Mouse (Mus musculus): ENCODE measurements at regions not wholly inside any gene's neighbourhood (a gene's known extent, or its start where the extent isn't known, plus 50 kb on each side); places are given as distances from the start of the nearest gene placed in this dataset.

- WGBS: 70% methylated on average over 2 of the region's 2 CpGs
- Histone ChIP-seq H3K27me3 (ENCODE audit: control insufficient read depth, insufficient read depth, low read length) (no peaks in the 10 kb centered on the region), H3K4me3 (ENCODE audit: low read depth, low read length) (no peak overlapping the region), H3K36me3 (ENCODE audit: control insufficient read depth, insufficient read depth, low read length) (no peaks in the 10 kb centered on the region), H3K4me1 (ENCODE audit: control insufficient read depth, insufficient read depth, insufficient read length, low read length) (no peaks in the 10 kb centered on the region), H3K27ac (ENCODE audit: insufficient read depth, low read depth, low read length) (no peak overlapping the region)
- TF ChIP-seq POLR2A (IDR thresholded peaks at IDR 0.05; ENCODE audit: low read depth, low read length): no peak
- TF ChIP-seq CTCF (IDR thresholded peaks at IDR 0.05; ENCODE audit: extremely low read depth, insufficient read length, insufficient replicate concordance, low read depth, low read length): no peak
These were observed 418.0 kb upstream of the 9430069I07Rik start for GRCm38 (mm10) chr15:34775714-34776113.

GRCm38 (mm10) chr15:34751746-34752145 is 394.1 kb upstream of the 9430069I07Rik start:
- Histone ChIP-seq H3K4me3 (ENCODE audit: low read depth, low read length) (no peak overlapping the region), H3K4me1 (ENCODE audit: control insufficient read depth, insufficient read depth, insufficient read length, low read length) (no peaks in the 10 kb centered on the region), H3K36me3 (ENCODE audit: control insufficient read depth, insufficient read depth, low read length) (no peaks in the 10 kb centered on the region), H3K27me3 (ENCODE audit: control insufficient read depth, insufficient read depth, low read length) (no peaks in the 10 kb centered on the region), H3K27ac (ENCODE audit: insufficient read depth, low read depth, low read length) (no peak overlapping the region)
- TF ChIP-seq CTCF (IDR thresholded peaks at IDR 0.05; ENCODE audit: extremely low read depth, insufficient read length, insufficient replicate concordance, low read depth, low read length): no peak
- TF ChIP-seq POLR2A (IDR thresholded peaks at IDR 0.05; ENCODE audit: low read depth, low read length): no peak
- 73% methylated on average over 2 of the region's 2 CpGs for WGBS

GRCm38 (mm10) chr15:34751021-34751420 is 393.3 kb upstream of the 9430069I07Rik start:
- 81% methylated on average over 2 of the region's 2 CpGs for whole genome bisulfite sequencing
- no peaks in the 10 kb centered on the region for H3K36me3 ChIP-seq (ENCODE audit: control insufficient read depth, insufficient read depth, low read length)
- no peaks in the 10 kb centered on the region for H3K27me3 ChIP-seq (ENCODE audit: control insufficient read depth, insufficient read depth, low read length)
- no peak overlapping the region for H3K4me3 ChIP-seq (ENCODE audit: low read depth, low read length)
- no peaks in the 10 kb centered on the region for H3K4me1 ChIP-seq (ENCODE audit: control insufficient read depth, insufficient read depth, insufficient read length, low read length)
- TF ChIP-seq CTCF (IDR thresholded peaks at IDR 0.05; ENCODE audit: extremely low read depth, insufficient read length, insufficient replicate concordance, low read depth, low read length) (no peak), POLR2A (IDR thresholded peaks at IDR 0.05; ENCODE audit: low read depth, low read length) (no peak)
- H3K27ac ChIP-seq (ENCODE audit: insufficient read depth, low read depth, low read length): no peak overlapping the region

- Histone ChIP-seq H3K27ac (ENCODE audit: insufficient read depth, low read depth, low read length) (no peak overlapping the region), H3K27me3 (ENCODE audit: control insufficient read depth, insufficient read depth, low read length) (no peaks in the 10 kb centered on the region), H3K4me1 (ENCODE audit: control insufficient read depth, insufficient read depth, insufficient read length, low read length) (no peaks in the 10 kb centered on the region), H3K4me3 (ENCODE audit: low read depth, low read length) (no peak overlapping the region), H3K36me3 (ENCODE audit: control insufficient read depth, insufficient read depth, low read length) (no peaks in the 10 kb centered on the region)
- WGBS: 72% methylated on average over 4 of the region's 4 CpGs
- no peak for TF ChIP-seq CTCF (IDR thresholded peaks at IDR 0.05; ENCODE audit: extremely low read depth, insufficient read length, insufficient replicate concordance, low read depth, low read length)
- no peak for TF ChIP-seq POLR2A (IDR thresholded peaks at IDR 0.05; ENCODE audit: low read depth, low read length)
These were observed 389.4 kb upstream of the 9430069I07Rik start for GRCm38 (mm10) chr15:34747111-34747510.

GRCm38 (mm10) chr15:34743130-34743782 is 385.6 kb upstream of the 9430069I07Rik start:
- TF ChIP-seq CTCF (IDR thresholded peaks at IDR 0.05; ENCODE audit: extremely low read depth, insufficient read length, insufficient replicate concordance, low read depth, low read length) (peak; percentile 96; the same call in 1 of the 2 replicates), POLR2A (IDR thresholded peaks at IDR 0.05; ENCODE audit: low read depth, low read length) (no peak)
- Histone ChIP-seq H3K27ac (ENCODE audit: insufficient read depth, low read depth, low read length) (no peak overlapping the region), H3K27me3 (ENCODE audit: control insufficient read depth, insufficient read depth, low read length) (no peaks in the 10 kb centered on the region), H3K4me3 (ENCODE audit: low read depth, low read length) (no peak overlapping the region), H3K36me3 (ENCODE audit: control insufficient read depth, insufficient read depth, low read length) (no peaks in the 10 kb centered on the region), H3K4me1 (ENCODE audit: control insufficient read depth, insufficient read depth, insufficient read length, low read length) (no peaks in the 10 kb centered on the region)
- 37% methylated on average over 15 of the region's 15 CpGs for WGBS

- H3K27ac ChIP-seq (ENCODE audit: insufficient read depth, low read depth, low read length): no peak overlapping the region
- no peaks in the 10 kb centered on the region for H3K36me3 ChIP-seq (ENCODE audit: control insufficient read depth, insufficient read depth, low read length)
- TF ChIP-seq POLR2A (IDR thresholded peaks at IDR 0.05; ENCODE audit: low read depth, low read length): no peak
- no peak for TF ChIP-seq CTCF (IDR thresholded peaks at IDR 0.05; ENCODE audit: extremely low read depth, insufficient read length, insufficient replicate concordance, low read depth, low read length)
- no peaks in the 10 kb centered on the region for H3K4me1 ChIP-seq (ENCODE audit: control insufficient read depth, insufficient read depth, insufficient read length, low read length)
- no peak overlapping the region for H3K4me3 ChIP-seq (ENCODE audit: low read depth, low read length)
- H3K27me3 ChIP-seq (ENCODE audit: control insufficient read depth, insufficient read depth, low read length): no peaks in the 10 kb centered on the region
- WGBS: 82% methylated on average over 4 of the region's 4 CpGs
These were observed 383.8 kb upstream of the 9430069I07Rik start for GRCm38 (mm10) chr15:34741488-34741887.
